Mouse (Mus musculus) stomach, postnatal 0 days (tissue): ENCODE measurements around the gene Gpr179.

Source experiments
- CTCF ChIP-seq: IDR thresholded peaks from 2 replicates; pipeline ENCODE4 v1.5.1; 2016; ENCODE audit warnings: antibody characterized with exemption, low read depth, mild to moderate bottlenecking, moderate library complexity
- EP300 ChIP-seq: optimal IDR thresholded peaks from 2 replicates; pipeline ENCODE3; 2016; ENCODE audit warnings: antibody characterized with exemption

DNA sequence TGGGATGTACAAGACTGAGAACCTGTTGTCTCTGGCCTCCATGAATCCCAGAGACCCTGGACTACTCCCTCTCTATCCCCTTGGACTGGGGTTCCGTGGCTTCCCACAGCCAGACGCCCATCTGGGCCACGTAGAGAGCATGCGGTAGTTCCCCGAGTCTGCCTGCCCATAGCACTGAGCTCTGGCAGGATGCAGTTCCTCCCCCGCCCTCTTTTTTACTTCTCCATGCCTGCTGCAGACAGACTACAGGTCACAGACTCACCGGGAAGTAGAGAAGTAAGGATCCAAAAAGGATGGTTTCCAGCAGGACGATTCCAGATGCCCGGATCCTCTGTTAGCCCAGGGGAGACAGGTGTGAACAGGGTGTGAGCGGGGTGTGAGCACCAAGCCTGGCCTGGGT lies 6.4 kb downstream of the Gpr179 start:
- TF ChIP-seq EP300 (no peak), CTCF (no peak)
